Mouse (Mus musculus) embryonic facial prominence, embryonic 14.5 days (tissue): Measurements from ENCODE around the gene Stat5b. TPM values are rescaled to one million over a fixed set of nuclear protein-coding genes. Genes with fewer than 3 reads are reported as not detected.

ENCODE experiments used
- ATAC-seq: fragments of 200-750 bp; cut with Nextera tagmentation; 2 replicates; pipeline ENCODE4 v1.8.0; 2017; ENCODE audit warnings: low read depth, moderate number of reproducible peaks, moderate TSS enrichment
- DNase-seq: peaks from one replicate; pipeline ENCODE4 v3.0.0-alpha.2; 2015; ENCODE audit warnings: low spot score
- H3K27ac ChIP-seq: fragments of 300-500 bp; sonication (generic); replicated peaks from 2 replicates; pipeline ENCODE4 v1.5.1; 2014; ENCODE audit warnings: low read depth, mild to moderate bottlenecking, low read length, moderate library complexity
- H3K27me3 ChIP-seq: fragments of 300-500 bp; sonication (generic); replicated peaks from 2 replicates; pipeline ENCODE4 v1.6.1; 2014; ENCODE audit warnings: low read length; ENCODE audit not compliant: control insufficient read depth, insufficient read depth
- H3K36me3 ChIP-seq: fragments of 300-500 bp; sonication (generic); 2 replicates; pipeline ENCODE4 v1.6.1; 2014; ENCODE audit warnings: low read length, mixed read lengths; ENCODE audit not compliant: control insufficient read depth, insufficient read depth
- H3K4me1 ChIP-seq: fragments of 300-500 bp; sonication (generic); 2 replicates; pipeline ENCODE4 v1.6.1; 2014; ENCODE audit warnings: antibody characterized with exemption, low read length; ENCODE audit not compliant: control insufficient read depth, insufficient read depth
- H3K4me2 ChIP-seq: fragments of 300-500 bp; sonication (generic); 2 replicates; pipeline ENCODE4 v1.6.1; 2014; ENCODE audit warnings: low read depth, mild to moderate bottlenecking, low read length, moderate library complexity, mixed read lengths
- H3K4me3 ChIP-seq: fragments of 300-500 bp; sonication (generic); 2 replicates; pipeline ENCODE4 v1.5.1; 2014; ENCODE audit warnings: low read depth, mild to moderate bottlenecking, low read length
- H3K9ac ChIP-seq: fragments of 300-500 bp; sonication (generic); 2 replicates; pipeline ENCODE4 v1.6.1; 2014; ENCODE audit warnings: low read depth, mild to moderate bottlenecking, low read length, moderate library complexity, mixed read lengths
- H3K9me3 ChIP-seq: fragments of 300-500 bp; sonication (generic); 2 replicates; pipeline ENCODE4 v1.6.1; 2016; ENCODE audit warnings: low read length; ENCODE audit not compliant: control insufficient read depth
- WGBS: fragments of 180-500 bp; shearing (Covaris S2); extraction: QIAGEN DNeasy Blood & Tissue Kit; methylation state at CpG from one replicate; pipeline ENCODE4 v1.1.7; 2014; 5-methylcytosine and 5-hydroxymethylcytosine counted together
- polyA plus RNA-seq: library from polyadenylated mRNA; unstranded; fragments of >200 nt; fragmentation: Nextera tagmentation; extraction: Ambion mirVana; gene quantifications from 2 replicates; pipeline ENCODE4 v1.2.1, GENCODE M21; 2014

Gene Stat5b
- polyA plus RNA-seq, 1 experiment from 2014 or later, result 27.6 TPM

DNA sequence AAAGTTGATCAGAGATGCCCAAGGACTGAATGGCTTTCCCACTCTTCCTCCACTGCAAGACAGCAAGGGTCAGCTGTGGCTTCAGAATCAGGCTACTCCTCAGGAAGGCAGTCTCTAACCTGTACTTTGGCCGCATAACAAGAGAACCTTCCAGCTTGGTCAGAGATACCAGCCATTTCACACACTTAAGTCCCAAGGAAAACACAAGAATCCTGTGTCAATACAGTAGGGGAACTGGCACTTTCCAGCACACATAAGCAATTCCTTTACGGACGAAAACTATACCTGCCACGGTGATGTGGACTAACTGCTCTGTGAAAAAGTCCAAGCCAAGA lies 113.8 kb downstream of the Stat5b start:
- H3K27me3 ChIP-seq, result no peaks in the 10 kb centered on the region

DNA sequence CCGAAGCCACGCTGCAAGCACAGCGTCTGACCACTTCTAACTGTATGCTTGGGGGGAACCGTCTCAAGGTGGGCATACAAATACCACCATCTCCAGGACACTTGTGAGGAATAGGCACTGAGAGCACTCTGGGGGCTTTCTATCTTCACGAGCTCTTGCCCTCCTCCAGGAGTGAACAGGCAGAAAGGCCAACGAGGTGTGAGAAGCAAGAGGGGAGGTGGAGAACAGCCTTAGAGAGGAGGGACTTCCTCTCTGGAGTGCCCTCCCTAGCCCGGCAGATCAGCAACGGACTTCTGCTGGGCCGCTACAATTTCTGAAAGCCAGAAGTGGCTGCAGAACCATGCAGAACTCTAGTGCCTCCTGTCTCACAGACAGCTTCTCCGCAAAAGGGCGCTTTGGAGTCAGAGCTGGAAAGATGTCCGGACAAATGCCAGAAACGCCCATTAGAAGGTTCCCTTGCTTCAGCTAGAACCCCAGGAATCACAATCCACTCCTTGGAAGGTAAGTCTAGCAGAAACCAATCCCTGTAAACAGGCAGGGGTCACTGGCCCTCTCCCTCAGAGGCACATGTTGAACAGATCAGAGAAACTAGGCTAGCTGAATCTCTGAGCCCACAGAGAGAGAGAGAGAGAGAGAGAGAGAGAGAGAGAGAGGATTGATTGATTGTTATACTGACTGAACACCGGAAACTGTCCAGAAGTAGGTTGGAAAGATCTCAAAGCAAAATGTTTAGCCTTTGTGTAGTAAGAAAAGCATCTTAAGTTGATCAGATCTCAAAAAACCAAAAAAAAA lies 114.4 kb downstream of the Stat5b start:
- peak overlapping the region; percentile 87 for H3K4me2 ChIP-seq
- peak overlapping the region; percentile 2 for H3K9ac ChIP-seq
- no peak overlapping the region for H3K4me3 ChIP-seq
- H3K36me3 ChIP-seq, result peaks cover 6% of the 10 kb centered on the region; the same call in 1 of the 2 replicates
- no peaks in the 10 kb centered on the region for H3K27me3 ChIP-seq
- no peak for ATAC-seq
- H3K4me1 ChIP-seq, result peaks cover 6% of the 10 kb centered on the region; the same call in 1 of the 2 replicates
- H3K9me3 ChIP-seq, result no peaks in the 10 kb centered on the region
- H3K27ac ChIP-seq, result no peak overlapping the region
- WGBS, result 82% methylated on average over 14 of the region's 14 CpGs
- DNase-seq, result no peak

More for the DNA sequence above, 113.8 kb downstream of the Stat5b start:
- Histone ChIP-seq H3K36me3 (peaks cover 6% of the 10 kb centered on the region; the same call in 1 of the 2 replicates), H3K4me1 (peaks cover 6% of the 10 kb centered on the region; the same call in 1 of the 2 replicates), H3K4me2 (peak overlapping the region; percentile 87), H3K4me3 (peak overlapping the region; percentile 96), H3K27ac (no peak overlapping the region), H3K9ac (peak overlapping the region; percentile 95), H3K9me3 (no peaks in the 10 kb centered on the region)
- 83% methylated on average over 4 of the region's 4 CpGs for WGBS
- DNase-seq (no peak), ATAC-seq (no peak)

DNA sequence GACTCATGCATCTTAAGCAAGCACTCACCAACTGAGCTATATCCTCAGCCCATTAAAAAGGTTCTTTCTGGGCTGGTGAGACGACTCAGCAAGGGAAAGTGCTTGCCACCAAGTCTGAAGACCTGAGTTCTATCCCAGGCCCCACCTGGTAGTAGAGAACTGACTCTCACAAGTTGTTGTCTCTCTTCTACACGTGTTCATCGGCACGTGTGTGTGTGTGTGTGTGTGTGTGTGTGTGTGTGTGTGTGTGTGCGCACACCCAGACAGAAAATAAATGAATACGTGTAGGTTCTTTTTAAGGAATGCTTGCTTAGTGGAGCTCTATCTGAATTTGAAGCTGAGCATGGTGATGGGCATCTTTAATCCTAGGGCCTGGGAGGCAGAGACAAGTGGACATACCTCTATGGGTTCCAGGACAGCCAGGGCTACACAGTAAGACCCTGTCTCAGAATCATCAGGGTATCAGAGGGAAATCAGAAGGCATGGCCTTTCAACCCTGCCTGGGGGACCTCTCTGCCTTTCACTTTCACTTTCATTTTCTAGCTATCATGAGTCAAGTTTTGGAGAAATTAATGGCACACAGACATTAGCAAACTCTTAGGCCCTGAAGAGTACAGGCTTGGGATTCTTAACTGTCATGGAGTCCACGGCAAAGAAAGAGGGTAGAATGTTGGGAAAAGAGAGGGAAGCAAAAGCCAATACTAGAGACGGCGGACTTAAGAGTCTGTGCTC lies 115.2 kb downstream of the Stat5b start:
- Histone ChIP-seq H3K4me3 (no peak overlapping the region), H3K4me1 (peaks cover 6% of the 10 kb centered on the region; the same call in 1 of the 2 replicates), H3K27ac (no peak overlapping the region), H3K36me3 (peaks cover 6% of the 10 kb centered on the region; the same call in 1 of the 2 replicates), H3K27me3 (no peaks in the 10 kb centered on the region), H3K4me2 (no peak overlapping the region), H3K9ac (peak overlapping the region; percentile 2; the same call in 1 of the 2 replicates), H3K9me3 (no peaks in the 10 kb centered on the region)
- 91% methylated on average over 9 of the region's 9 CpGs for WGBS
- no peak for DNase-seq
- ATAC-seq, result no peak

Other genes starting within 250 kb of the Stat5b start
- gene Nkiras2, start 231.5 kb downstream of the Stat5b start, polyA plus RNA-seq, result 67.1 and 81.0 TPM in 2 replicates
- gene Dnajc7, start 230.6 kb downstream of the Stat5b start, polyA plus RNA-seq, result 58.2 and 64.5 TPM in 2 replicates
- 1.7 TPM in 2 replicates for gene Zfp385c, start 158.3 kb downstream of the Stat5b start, polyA plus RNA-seq
- 1.7 and 2.0 TPM in 2 replicates for gene Dhx58, start 146.5 kb downstream of the Stat5b start, polyA plus RNA-seq
- 50.6 and 52.9 TPM in 2 replicates for gene Kat2a, start 138.3 kb downstream of the Stat5b start, polyA plus RNA-seq
- gene Hspb9, start 136.9 kb downstream of the Stat5b start, polyA plus RNA-seq, result 0.34 TPM in 1 of 2 replicates, not detected in the other
- 70.7 and 73.9 TPM in 2 replicates for gene Rab5c, start 112.5 kb downstream of the Stat5b start, polyA plus RNA-seq
- gene Kcnh4, start 90.8 kb downstream of the Stat5b start, polyA plus RNA-seq, result 0.41 and 0.64 TPM in 2 replicates
- gene Hcrt, start 87.8 kb downstream of the Stat5b start, polyA plus RNA-seq, result not detected in 2 replicates
- gene Ghdc, start 79.8 kb downstream of the Stat5b start, polyA plus RNA-seq, result 3.6 and 4.4 TPM in 2 replicates
- gene Stat5a, start 8.6 kb upstream of the Stat5b start, polyA plus RNA-seq, result 8.2 and 9.2 TPM in 2 replicates
- 71.4 and 82.9 TPM in 2 replicates for gene Stat3, start 88.8 kb upstream of the Stat5b start, polyA plus RNA-seq
- 145 and 160 TPM in 2 replicates for gene Cavin1, start 120.2 kb upstream of the Stat5b start, polyA plus RNA-seq
- 35.0 and 37.9 TPM in 2 replicates for gene Atp6v0a1, start 158.7 kb upstream of the Stat5b start, polyA plus RNA-seq
- gene Naglu, start 219.3 kb upstream of the Stat5b start, polyA plus RNA-seq, result 13.9 and 14.4 TPM in 2 replicates
- gene Hsd17b1, start 227.7 kb upstream of the Stat5b start, polyA plus RNA-seq, result not detected in 2 replicates
- 39.1 and 40.5 TPM in 2 replicates for gene Coasy, start 231.8 kb upstream of the Stat5b start, polyA plus RNA-seq
- 45.8 and 55.2 TPM in 2 replicates for gene Mlx, start 236.6 kb upstream of the Stat5b start, polyA plus RNA-seq
- 27.2 and 34.4 TPM in 2 replicates for gene Psmc3ip, start 244.7 kb upstream of the Stat5b start, polyA plus RNA-seq